Mouse (Mus musculus) erythroblast, embryonic 14.5 days (primary cell): ENCODE data around the gene Efna5.

Source experiments
- GATA1 ChIP-seq: IDR thresholded peaks from 2 replicates; pipeline ENCODE4 v1.6.1; 2012; ENCODE audit warnings: low read length, inconsistent platforms, mixed read lengths
- TAL1 ChIP-seq: IDR thresholded peaks from 3 replicates; pipeline ENCODE4 v1.6.1; 2012; ENCODE audit warnings: low read length, inconsistent platforms, mixed read lengths

DNA sequence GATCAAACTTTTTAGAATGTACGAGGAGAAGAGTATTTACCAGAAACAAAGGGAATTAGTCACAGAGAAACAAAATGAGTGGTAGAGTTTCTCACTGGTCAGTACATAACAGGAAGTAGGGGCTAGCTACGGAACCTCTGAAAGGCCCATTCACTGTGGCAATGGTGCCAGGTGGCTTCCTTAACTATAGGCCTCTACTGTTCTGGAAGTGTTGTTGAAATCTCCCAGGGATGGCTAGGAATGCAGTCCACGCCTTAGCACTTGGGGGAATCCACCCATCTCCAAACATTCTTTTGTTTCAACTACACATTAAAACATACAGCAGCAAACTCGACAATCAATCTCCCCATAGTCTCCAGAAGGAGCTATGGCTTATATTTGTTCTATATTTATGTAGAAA lies 191.5 kb downstream of the Efna5 start:
- TF ChIP-seq GATA1 (no peak), TAL1 (no peak)
